In the genomic region with DNA sequence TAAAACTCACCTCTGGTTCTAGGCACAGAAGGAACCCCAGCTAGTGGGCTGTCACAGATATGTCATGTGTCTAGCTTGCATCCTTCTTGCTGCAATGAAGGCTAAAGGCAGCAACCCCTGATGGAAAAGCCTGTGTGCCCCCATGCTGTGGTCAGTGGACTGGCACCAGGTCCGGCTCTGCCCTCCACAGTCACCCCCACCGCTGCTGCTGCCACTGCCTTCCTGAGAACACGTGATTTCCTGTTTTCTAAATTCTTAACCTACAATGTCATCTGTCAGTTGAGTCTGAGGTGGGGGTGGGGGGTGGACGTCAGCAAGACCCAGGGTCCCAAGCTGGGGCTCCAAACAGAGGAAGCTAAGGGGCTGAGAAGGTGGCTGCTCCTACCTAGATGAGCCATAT, we compare ENCODE assay signal across 11 mouse cellular contexts.
DNase-seq lines count a peak whose midpoint lies in the region; ATAC-seq and TF ChIP-seq lines count a peak whose summit lies in the region.
"Had no signal": no experiment of that assay in that cellular context is flagged by ENCODE, and none has a peak within 500 bp of the region (broad histone marks: within the 10 kb centered on the region; RNA-seq: fewer than 3 reads in every experiment).

No protein-coding gene starts in this region.

- intact Hi-C loops in gastrocnemius, adult 2 months (cut with DNase I): no loop called here

- peak; percentile 30 for ATAC-seq in inflammation-experienced regulatory T-cells, adult 6 months
- peak; percentile 23 for ATAC-seq in neutrophil, adult 5-6 weeks (ENCODE audit: extremely low read depth, insufficient number of reproducible peaks, low FRiP score, poor library complexity, severe bottlenecking)
- no peak for ATAC-seq in megakaryocyte-erythroid progenitor cell, adult 5-6 weeks (replicated peaks; ENCODE audit: low FRiP score, low TSS enrichment, poor library complexity, severe bottlenecking)

- no peak for DNase-seq in gastrocnemius, adult 2 months
- no peak for DNase-seq in gastrocnemius, postnatal 10 days
- DNase-seq in A20 (ENCODE audit: low read depth, low spot score): peak; percentile 33
- DNase-seq in yolk sac, embryonic 10.5 days (ENCODE audit: low spot score): no peak
- DNase-seq in gastrocnemius, postnatal 25 days: no peak
- DNase-seq: cerebellum, adult 18-20 months; retina, postnatal 1 day had no signal

- no peak for TF ChIP-seq CTCF in gastrocnemius, adult 2 months (IDR thresholded peaks at IDR 0.05)

- peak overlapping the region; percentile 85 for H3K27ac ChIP-seq in gastrocnemius, adult 2 months
- H3K27ac ChIP-seq: hindbrain, embryonic 15.5 days had no signal

- H3K4me3 ChIP-seq in gastrocnemius, adult 2 months: peak overlapping the region; percentile 48
- H3K4me3 ChIP-seq: hindbrain, embryonic 15.5 days had no signal
